Mouse (Mus musculus): Measurements from ENCODE around the gene Slc28a1. TPM values are rescaled to one million over a fixed set of nuclear protein-coding genes. Genes with fewer than 3 reads are reported as not detected.

Slc28a1 gene
- polyA plus RNA-seq, 1 experiment from 2014 or later, result 0.67 TPM

- Histone ChIP-seq H3K9me3 (ENCODE audit: control insufficient read depth, low read length) (no peaks in the 10 kb centered on the region), H3K36me3 (ENCODE audit: control insufficient read depth, insufficient read depth, low read length) (no peaks in the 10 kb centered on the region), H3K4me3 (ENCODE audit: low read depth, low read length) (no peak overlapping the region), H3K27ac (ENCODE audit: low read depth, low read length) (no peak overlapping the region), H3K4me1 (replicated peaks; ENCODE audit: control insufficient read depth, insufficient read depth, low read length) (no peaks in the 10 kb centered on the region), H3K4me2 (no peak overlapping the region), H3K27me3 (replicated peaks; ENCODE audit: control insufficient read depth, insufficient read depth, low read length) (no peaks in the 10 kb centered on the region; the same call in 1 of the 2 replicates), H3K9ac (ENCODE audit: low read depth, low read length) (no peak overlapping the region)
- DNase-seq (ENCODE audit: low spot score) (peak; percentile 58), ATAC-seq (replicated peaks; ENCODE audit: low FRiP score) (no peak)
- WGBS, result 25% methylated on average over 4 of the region's 4 CpGs
Measured at GRCm38 (mm10) chr7:81162345-81162744, 47.7 kb downstream of the Slc28a1 start.

DNA sequence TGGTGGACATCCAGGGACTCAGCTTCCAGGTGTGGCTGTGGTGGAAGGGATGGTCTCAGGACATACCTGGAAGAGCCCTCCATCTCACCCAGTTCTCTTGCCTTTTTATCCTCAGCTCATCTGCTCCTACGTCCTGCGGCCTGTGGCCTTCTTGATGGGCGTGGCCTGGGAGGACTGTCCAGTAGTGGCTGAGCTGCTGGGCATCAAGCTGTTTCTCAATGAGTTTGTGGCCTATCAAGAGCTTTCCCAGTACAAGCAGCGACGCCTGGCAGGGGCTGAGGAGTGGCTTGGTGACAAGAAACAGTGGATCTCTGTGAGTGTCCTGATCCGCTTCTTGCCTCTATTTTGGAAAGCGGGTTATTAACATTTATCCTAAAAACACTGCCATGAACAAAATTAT lies 49.8 kb downstream of the Slc28a1 start:
- Histone ChIP-seq H3K4me1 (replicated peaks; ENCODE audit: control insufficient read depth, insufficient read depth, low read length) (no peaks in the 10 kb centered on the region), H3K4me3 (ENCODE audit: low read depth, low read length) (no peak overlapping the region), H3K9me3 (ENCODE audit: control insufficient read depth, low read length) (no peaks in the 10 kb centered on the region), H3K27me3 (replicated peaks; ENCODE audit: control insufficient read depth, insufficient read depth, low read length) (no peaks in the 10 kb centered on the region), H3K4me2 (no peak overlapping the region), H3K9ac (ENCODE audit: low read depth, low read length) (no peak overlapping the region), H3K36me3 (ENCODE audit: control insufficient read depth, insufficient read depth, low read length) (no peaks in the 10 kb centered on the region), H3K27ac (ENCODE audit: low read depth, low read length) (no peak overlapping the region)
- 69% methylated on average over 7 of the region's 7 CpGs for WGBS
- DNase-seq (ENCODE audit: low spot score) (no peak), ATAC-seq (replicated peaks; ENCODE audit: low FRiP score) (no peak)

DNA sequence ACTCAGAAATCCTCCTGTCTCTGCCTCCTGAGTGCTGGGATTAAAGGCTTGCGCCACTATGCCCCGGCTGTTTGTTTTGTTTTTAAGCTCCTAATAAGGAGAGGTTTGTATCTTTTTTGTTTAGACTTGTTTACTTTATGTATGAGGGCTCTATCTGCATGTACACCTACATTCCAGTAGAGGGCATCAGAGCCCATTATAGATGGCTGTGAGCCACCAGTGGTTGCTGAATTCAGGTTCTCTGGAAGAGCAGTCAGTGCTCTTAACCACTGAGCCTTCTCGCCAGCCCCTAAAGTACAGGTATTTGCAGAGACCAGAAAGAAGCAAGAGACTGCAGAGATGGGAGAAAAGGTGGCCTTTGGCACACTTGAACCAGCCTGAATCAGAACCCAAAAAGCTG lies 52.5 kb downstream of the Slc28a1 start:
- no peak for DNase-seq (ENCODE audit: low spot score)
- no peaks in the 10 kb centered on the region for H3K36me3 ChIP-seq (ENCODE audit: control insufficient read depth, insufficient read depth, low read length)
- H3K4me3 ChIP-seq (ENCODE audit: low read depth, low read length), result no peak overlapping the region
- no peak overlapping the region for H3K27ac ChIP-seq (ENCODE audit: low read depth, low read length)
- 41% methylated on average over 3 of the region's 3 CpGs for WGBS
- H3K27me3 ChIP-seq (replicated peaks; ENCODE audit: control insufficient read depth, insufficient read depth, low read length), result no peaks in the 10 kb centered on the region
- no peaks in the 10 kb centered on the region for H3K9me3 ChIP-seq (ENCODE audit: control insufficient read depth, low read length)
- no peaks in the 10 kb centered on the region for H3K4me1 ChIP-seq (replicated peaks; ENCODE audit: control insufficient read depth, insufficient read depth, low read length)
- no peak overlapping the region for H3K4me2 ChIP-seq
- H3K9ac ChIP-seq (ENCODE audit: low read depth, low read length), result no peak overlapping the region
- no peak for ATAC-seq (replicated peaks; ENCODE audit: low FRiP score)

GRCm38 (mm10) chr7:81169351-81169750 lies 54.8 kb downstream of the Slc28a1 start:
- WGBS, result 79% methylated on average over 7 of the region's 7 CpGs
- H3K27me3 ChIP-seq (replicated peaks; ENCODE audit: control insufficient read depth, insufficient read depth, low read length), result no peaks in the 10 kb centered on the region

GRCm38 (mm10) chr7:81173931-81174330 lies 59.3 kb downstream of the Slc28a1 start:
- Histone ChIP-seq H3K36me3 (ENCODE audit: control insufficient read depth, insufficient read depth, low read length) (no peaks in the 10 kb centered on the region), H3K27ac (ENCODE audit: low read depth, low read length) (no peak overlapping the region), H3K4me1 (replicated peaks; ENCODE audit: control insufficient read depth, insufficient read depth, low read length) (no peaks in the 10 kb centered on the region), H3K9me3 (ENCODE audit: control insufficient read depth, low read length) (no peaks in the 10 kb centered on the region), H3K9ac (ENCODE audit: low read depth, low read length) (no peak overlapping the region), H3K4me3 (ENCODE audit: low read depth, low read length) (no peak overlapping the region), H3K27me3 (replicated peaks; ENCODE audit: control insufficient read depth, insufficient read depth, low read length) (no peaks in the 10 kb centered on the region), H3K4me2 (no peak overlapping the region)
- WGBS, result 85% methylated on average over 2 of the region's 2 CpGs
- no peak for DNase-seq (ENCODE audit: low spot score)
- no peak for ATAC-seq (replicated peaks; ENCODE audit: low FRiP score)

More at GRCm38 (mm10) chr7:81169351-81169750, 54.8 kb downstream of the Slc28a1 start:
- Histone ChIP-seq H3K27ac (ENCODE audit: low read depth, low read length) (no peak overlapping the region), H3K4me1 (replicated peaks; ENCODE audit: control insufficient read depth, insufficient read depth, low read length) (no peaks in the 10 kb centered on the region), H3K9me3 (ENCODE audit: control insufficient read depth, low read length) (no peaks in the 10 kb centered on the region), H3K4me3 (ENCODE audit: low read depth, low read length) (no peak overlapping the region), H3K4me2 (no peak overlapping the region), H3K9ac (ENCODE audit: low read depth, low read length) (no peak overlapping the region), H3K36me3 (ENCODE audit: control insufficient read depth, insufficient read depth, low read length) (no peaks in the 10 kb centered on the region)
- DNase-seq (ENCODE audit: low spot score) (no peak), ATAC-seq (replicated peaks; ENCODE audit: low FRiP score) (no peak)

GRCm38 (mm10) chr7:81174654-81175053 lies 60.1 kb downstream of the Slc28a1 start:
- H3K4me2 ChIP-seq, result no peak overlapping the region
- DNase-seq (ENCODE audit: low spot score), result no peak
- no peak overlapping the region for H3K9ac ChIP-seq (ENCODE audit: low read depth, low read length)
- H3K36me3 ChIP-seq (ENCODE audit: control insufficient read depth, insufficient read depth, low read length), result no peaks in the 10 kb centered on the region
- 49% methylated on average over 5 of the region's 5 CpGs for WGBS
- H3K9me3 ChIP-seq (ENCODE audit: control insufficient read depth, low read length), result no peaks in the 10 kb centered on the region
- no peaks in the 10 kb centered on the region for H3K27me3 ChIP-seq (replicated peaks; ENCODE audit: control insufficient read depth, insufficient read depth, low read length)
- H3K4me3 ChIP-seq (ENCODE audit: low read depth, low read length), result no peak overlapping the region
- H3K27ac ChIP-seq (ENCODE audit: low read depth, low read length), result no peak overlapping the region
- ATAC-seq (replicated peaks; ENCODE audit: low FRiP score), result no peak
- no peaks in the 10 kb centered on the region for H3K4me1 ChIP-seq (replicated peaks; ENCODE audit: control insufficient read depth, insufficient read depth, low read length)

DNA sequence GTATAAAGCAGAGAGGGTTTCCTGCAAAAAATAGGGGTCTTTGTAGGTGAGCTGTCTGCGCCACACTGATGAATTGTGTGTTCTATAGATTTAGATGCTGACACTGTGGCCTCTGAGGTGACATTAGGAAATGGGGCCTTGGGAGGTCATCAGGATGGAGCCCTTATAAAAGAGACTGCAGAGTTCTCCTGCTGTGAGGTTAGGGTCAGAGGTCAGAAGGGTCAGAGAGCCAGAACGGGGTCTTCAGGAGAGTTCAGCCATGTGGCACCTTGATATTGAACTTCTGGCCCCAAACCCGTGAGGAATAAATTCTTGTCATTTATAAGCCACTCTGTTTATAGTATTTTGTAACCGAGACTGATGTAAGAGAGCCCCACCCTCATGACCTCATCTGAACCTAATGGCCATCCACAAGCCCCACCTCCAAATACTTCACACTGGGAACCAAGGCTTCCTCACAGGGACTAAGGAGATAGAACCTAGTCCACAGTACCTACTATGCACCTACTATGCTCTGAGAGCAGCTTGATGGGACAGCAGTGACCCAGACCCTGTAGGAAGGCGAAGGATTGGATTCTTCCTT lies 61.7 kb downstream of the Slc28a1 start:
- 66% methylated on average over 5 of the region's 5 CpGs for WGBS
- ATAC-seq (replicated peaks; ENCODE audit: low FRiP score), result no peak
- DNase-seq (ENCODE audit: low spot score), result no peak

GRCm38 (mm10) chr7:81179494-81179893 lies 64.9 kb downstream of the Slc28a1 start:
- Histone ChIP-seq H3K4me1 (replicated peaks; ENCODE audit: control insufficient read depth, insufficient read depth, low read length) (no peaks in the 10 kb centered on the region), H3K4me3 (ENCODE audit: low read depth, low read length) (no peak overlapping the region), H3K27ac (ENCODE audit: low read depth, low read length) (no peak overlapping the region), H3K36me3 (ENCODE audit: control insufficient read depth, insufficient read depth, low read length) (no peaks in the 10 kb centered on the region), H3K4me2 (no peak overlapping the region), H3K9ac (ENCODE audit: low read depth, low read length) (no peak overlapping the region), H3K27me3 (replicated peaks; ENCODE audit: control insufficient read depth, insufficient read depth, low read length) (no peaks in the 10 kb centered on the region), H3K9me3 (ENCODE audit: control insufficient read depth, low read length) (no peaks in the 10 kb centered on the region)
- ATAC-seq (replicated peaks; ENCODE audit: low FRiP score) (no peak), DNase-seq (ENCODE audit: low spot score) (no peak)
- WGBS, result 45% methylated on average over 5 of the region's 5 CpGs

More for the DNA sequence above, 61.7 kb downstream of the Slc28a1 start:
- Histone ChIP-seq H3K36me3 (ENCODE audit: control insufficient read depth, insufficient read depth, low read length) (no peaks in the 10 kb centered on the region), H3K4me3 (ENCODE audit: low read depth, low read length) (no peak overlapping the region), H3K27ac (ENCODE audit: low read depth, low read length) (no peak overlapping the region), H3K4me1 (replicated peaks; ENCODE audit: control insufficient read depth, insufficient read depth, low read length) (no peaks in the 10 kb centered on the region), H3K4me2 (no peak overlapping the region), H3K9me3 (ENCODE audit: control insufficient read depth, low read length) (no peaks in the 10 kb centered on the region), H3K9ac (ENCODE audit: low read depth, low read length) (no peak overlapping the region), H3K27me3 (replicated peaks; ENCODE audit: control insufficient read depth, insufficient read depth, low read length) (no peaks in the 10 kb centered on the region)

GRCm38 (mm10) chr7:81182492-81183175 lies 68.0 kb downstream of the Slc28a1 start:
- WGBS, result 73% methylated on average over 10 of the region's 10 CpGs
- ATAC-seq (replicated peaks; ENCODE audit: low FRiP score) (no peak), DNase-seq (ENCODE audit: low spot score) (no peak)

More at GRCm38 (mm10) chr7:81182492-81183175, 68.0 kb downstream of the Slc28a1 start:
- Histone ChIP-seq H3K27me3 (replicated peaks; ENCODE audit: control insufficient read depth, insufficient read depth, low read length) (no peaks in the 10 kb centered on the region), H3K27ac (ENCODE audit: low read depth, low read length) (no peak overlapping the region), H3K4me2 (no peak overlapping the region), H3K4me3 (ENCODE audit: low read depth, low read length) (no peak overlapping the region), H3K36me3 (ENCODE audit: control insufficient read depth, insufficient read depth, low read length) (no peaks in the 10 kb centered on the region), H3K9me3 (ENCODE audit: control insufficient read depth, low read length) (no peaks in the 10 kb centered on the region), H3K4me1 (replicated peaks; ENCODE audit: control insufficient read depth, insufficient read depth, low read length) (no peaks in the 10 kb centered on the region), H3K9ac (ENCODE audit: low read depth, low read length) (no peak overlapping the region)
